Comparison of ENCODE assay signal across 9 mouse cellular contexts in genomic region chr1:93176525-93177332, GRCm38 (mm10). TPM values are rescaled to one million over a fixed set of nuclear protein-coding genes. Genes with fewer than 3 reads are reported as not detected.
DNase-seq lines count a peak whose midpoint lies in the region; ATAC-seq and TF ChIP-seq lines count a peak whose summit lies in the region.
"Had no signal": no experiment of that assay in that cellular context is flagged by ENCODE, and none has a peak within 500 bp of the region (broad histone marks: within the 10 kb centered on the region; RNA-seq: fewer than 3 reads in every experiment).

No protein-coding gene starts in this region.

- no peaks in the 10 kb centered on the region for H3K36me3 ChIP-seq in CH12.LX (replicated peaks in 1 of 2; ENCODE audit: control insufficient read depth in 1 of 2, insufficient read depth in 1 of 2, low read length in 1 of 2)
- no peaks in the 10 kb centered on the region for H3K36me3 ChIP-seq in hindbrain, embryonic 14.5 days (replicated peaks; ENCODE audit: control insufficient read depth, insufficient read depth)

- no peak overlapping the region for H3K27ac ChIP-seq in CH12.LX (ENCODE audit: insufficient read depth, low read depth)
- H3K27ac ChIP-seq in hindbrain, embryonic 14.5 days, result no peak overlapping the region

- TF ChIP-seq RAD21 in CH12.LX (IDR thresholded peaks at IDR 0.05; ENCODE audit: low read depth, low read length), result no peak

- peak overlapping the region; percentile 4 for H3K4me2 ChIP-seq in CH12.LX (ENCODE audit: insufficient read depth, low read depth, poor library complexity, severe bottlenecking)
- H3K4me2 ChIP-seq in hindbrain, embryonic 14.5 days (replicated peaks), result peak overlapping the region; percentile 80

- TF ChIP-seq CTCF in CH12.LX (conservative IDR thresholded peaks at IDR 0.05 in 1 of 2, IDR thresholded peaks at IDR 0.05 in 1 of 2; ENCODE audit: low read depth in 2 of 2, low read length in 2 of 2), result no peak

- peak; percentile 73; the same call in 1 of the 2 replicates for ATAC-seq in hindbrain, embryonic 14.5 days (ENCODE audit: low FRiP score)
- ATAC-seq in CD4-positive, CD25-positive, alpha-beta regulatory T cell, adult 4 months, result no peak

- peaks cover 94% of the 10 kb centered on the region for H3K27me3 ChIP-seq in CH12.LX (replicated peaks)
- H3K27me3 ChIP-seq in hindbrain, embryonic 14.5 days (ENCODE audit: control insufficient read depth, insufficient read depth, low read length), result no peaks in the 10 kb centered on the region

- dilution Hi-C loops in CH12.LX (cut with MboI; ENCODE audit: extremely low pct_ligation_motif_present, extremely low pct_unique_long_range_greater_than_20kb, low sequenced_read_pairs), result no loop called here

- no peak for TF ChIP-seq EP300 in CH12.LX (IDR thresholded peaks at IDR 0.05; ENCODE audit: low read length)

- H3K79me2 ChIP-seq in CH12.LX (replicated peaks; ENCODE audit: control insufficient read depth, extremely low read depth, insufficient read depth, poor library complexity, severe bottlenecking), result no peaks in the 10 kb centered on the region

- 4% methylated on average over 43 of the region's 44 CpGs for WGBS in hindbrain, embryonic 14.5 days

- no peak for DNase-seq in CH12.LX (ENCODE audit: extremely low read depth)
- peak; percentile 17 for DNase-seq in cerebellum, adult 9-11 months
- DNase-seq in gastrocnemius, adult 8-10 months (ENCODE audit: low spot score in 2 of 2), result peak; percentile 55 to 65
- DNase-seq in hindbrain, embryonic 14.5 days (ENCODE audit: low spot score), result peak; percentile 32
- DNase-seq in layer of hippocampus, postnatal 36 days, result peak; percentile 40 to 57
- DNase-seq in lung, postnatal 10 days, result peak; percentile 80
- peak; percentile 51 for DNase-seq in right cerebral cortex, adult 18-20 months

- peak overlapping the region in 1 of 3 experiments; percentile 12 for H3K4me3 ChIP-seq in CH12.LX (replicated peaks in 1 of 3; ENCODE audit: low read depth in 2 of 3, low read length in 2 of 3, poor library complexity in 1 of 3)
- H3K4me3 ChIP-seq in hindbrain, embryonic 14.5 days (replicated peaks; ENCODE audit: low read length), result peak overlapping the region; percentile 34

- in situ Hi-C loops in CH12.LX (cut with MboI; ENCODE audit: low pct_ligation_motif_present, low pct_unique_long_range_greater_than_20kb, low sequenced_read_pairs), result loop anchor here (25.0 kb wide), 1 partner anchor 536 kb away; no protein-coding TSS in a partner anchor

- H3K9ac ChIP-seq in CH12.LX (ENCODE audit: insufficient read depth, low read depth), result no peak overlapping the region
- H3K9ac ChIP-seq in hindbrain, embryonic 14.5 days, result peak overlapping the region; percentile 56

- no peak for TF ChIP-seq POLR2A in CH12.LX (IDR thresholded peaks at IDR 0.05; ENCODE audit: low read depth, low read length)

- 0 out of 4 replicates have a peak, but pooled peaks cover 0 to 4% of the 10 kb centered on the region in 2 experiments for H3K4me1 ChIP-seq in CH12.LX (ENCODE audit: control insufficient read depth in 1 of 2, insufficient read depth in 2 of 2)
- H3K4me1 ChIP-seq in hindbrain, embryonic 14.5 days (replicated peaks; ENCODE audit: control insufficient read depth, insufficient read depth, low read length), result peaks cover 7% of the 10 kb centered on the region; the same call in 1 of the 2 replicates

- no peaks in the 10 kb centered on the region for H3K9me3 ChIP-seq in CH12.LX (replicated peaks; ENCODE audit: low read length)
- H3K9me3 ChIP-seq in hindbrain, embryonic 14.5 days (ENCODE audit: control insufficient read depth, low read length), result no peaks in the 10 kb centered on the region

TF ChIP-seq in CH12.LX, 34 proteins besides CTCF, POLR2A, EP300 and RAD21:
- TF ChIP-seq TBP (conservative IDR thresholded peaks at IDR 0.05; ENCODE audit: low read depth, low read length) (no peak), IRF4 (IDR thresholded peaks at IDR 0.05; ENCODE audit: low read depth, low read length) (no peak), CHD1 (IDR thresholded peaks at IDR 0.05; ENCODE audit: low read depth, low read length) (no peak), ZMIZ1 (IDR thresholded peaks at IDR 0.05; ENCODE audit: low read depth, low read length) (no peak), UBTF (IDR thresholded peaks at IDR 0.05; ENCODE audit: low read depth, low read length) (no peak)

RNA-seq across cellular contexts. Expression of gene Crocc2, which starts 8.2 kb away (rescaled TPM):
- total RNA-seq in CH12.LX (2012; rRNA removed) (not detected in 2 replicates), CH12.LX (2014; rRNA removed) (not detected in 2 replicates)
- not detected in 2 replicates for polyA plus RNA-seq in CH12.LX (2012; ENCODE audit: insufficient read length, low read depth)
- not detected for total RNA-seq in gastrocnemius, adult 8-10 months (2022)
- polyA plus RNA-seq in hindbrain, embryonic 14.5 days (2014; fragmentation: Nextera tagmentation; extraction: Ambion mirVana), result 0.22 and 0.50 TPM in 2 replicates
- under 1 TPM; 0.15 to 0.25 TPM for total RNA-seq in layer of hippocampus, postnatal 36 days (2021)
- not detected for polyA plus RNA-seq in CD4-positive, CD25-positive, alpha-beta regulatory T cell, adult 4 months (2017; shearing (Covaris generic))
- total RNA-seq: MEL had no signal

RNA-seq across cellular contexts. Expression of gene 2310007B03Rik, which starts 16.0 kb away (rescaled TPM):
- 0.08 TPM in 1 of 2 replicates, not detected in the other for total RNA-seq in CH12.LX (2012; rRNA removed)
- total RNA-seq in CH12.LX (2014; rRNA removed), result not detected in 2 replicates
- 0.11 TPM in 1 of 2 replicates, not detected in the other for polyA plus RNA-seq in CH12.LX (2012; ENCODE audit: insufficient read length, low read depth)
- total RNA-seq in gastrocnemius, adult 8-10 months (2022), result not detected
- polyA plus RNA-seq in hindbrain, embryonic 14.5 days (2014; fragmentation: Nextera tagmentation; extraction: Ambion mirVana), result 0.26 and 0.33 TPM in 2 replicates
- total RNA-seq in layer of hippocampus, postnatal 36 days (2021), result not detected
- not detected for polyA plus RNA-seq in CD4-positive, CD25-positive, alpha-beta regulatory T cell, adult 4 months (2017; shearing (Covaris generic))
- total RNA-seq: MEL had no signal

RNA-seq across cellular contexts. Expression of gene Agxt, which starts 41.7 kb away (rescaled TPM):
- total RNA-seq in CH12.LX (2012; rRNA removed), result not detected in 2 replicates
- total RNA-seq in CH12.LX (2014; rRNA removed), result not detected in 2 replicates
- not detected in 2 replicates for polyA plus RNA-seq in CH12.LX (2012; ENCODE audit: insufficient read length, low read depth)
- not detected for total RNA-seq in gastrocnemius, adult 8-10 months (2022)
- not detected in 2 replicates for polyA plus RNA-seq in hindbrain, embryonic 14.5 days (2014; fragmentation: Nextera tagmentation; extraction: Ambion mirVana)
- total RNA-seq in layer of hippocampus, postnatal 36 days (2021), result not detected
- polyA plus RNA-seq in CD4-positive, CD25-positive, alpha-beta regulatory T cell, adult 4 months (2017; shearing (Covaris generic)), result not detected
- total RNA-seq: MEL had no signal

RNA-seq across cellular contexts. Expression of gene Sned1, which starts 58.9 kb away (rescaled TPM):
- 1.1 TPM in 2 replicates for total RNA-seq in CH12.LX (2012; rRNA removed)
- total RNA-seq in CH12.LX (2014; rRNA removed), result 0.28 and 0.52 TPM in 2 replicates
- 0.53 and 0.59 TPM in 2 replicates for polyA plus RNA-seq in CH12.LX (2012; ENCODE audit: insufficient read length, low read depth)
- 1 to 10 TPM; 3.0 to 3.8 (median 3.5) TPM for total RNA-seq in gastrocnemius, adult 8-10 months (2022)
- polyA plus RNA-seq in hindbrain, embryonic 14.5 days (2014; fragmentation: Nextera tagmentation; extraction: Ambion mirVana), result 9.4 and 10.9 TPM in 2 replicates
- total RNA-seq in layer of hippocampus, postnatal 36 days (2021), result 1 to 10 TPM; 4.6 to 8.3 TPM
- polyA plus RNA-seq in CD4-positive, CD25-positive, alpha-beta regulatory T cell, adult 4 months (2017; shearing (Covaris generic)), result under 1 TPM in 1 of 2 experiments, not detected in 1; 0.13 TPM
